Mouse (Mus musculus) brain, embryonic 14.5 days (tissue): Measurements from ENCODE around the gene Zzef1.

ENCODE experiments used
- CTCF ChIP-seq: fragments of 200-500 bp; IDR thresholded peaks from 2 replicates; pipeline ENCODE4 v1.5.1; 2012; ENCODE audit warnings: inconsistent platforms, mild to moderate bottlenecking, moderate library complexity, borderline replicate concordance; ENCODE audit not compliant: insufficient read depth, insufficient read length; ENCODE audit errors: extremely low read depth
- POLR2A ChIP-seq: fragments of 200-500 bp; IDR thresholded peaks from 2 replicates; pipeline ENCODE4 v1.6.1; 2012; ENCODE audit warnings: mild to moderate bottlenecking, inconsistent platforms, borderline replicate concordance; ENCODE audit not compliant: poor library complexity, insufficient read depth, insufficient read length, severe bottlenecking; ENCODE audit errors: extremely low read depth

- TF ChIP-seq POLR2A (no peak), CTCF (no peak)
These were observed 129.0 kb downstream of the Zzef1 start for GRCm38 (mm10) chr11:72925067-72925466.
